Mouse (Mus musculus) midbrain, embryonic 15.5 days (tissue): Measurements from ENCODE around the gene Arhgap10. TPM values are rescaled to one million over a fixed set of nuclear protein-coding genes. Genes with fewer than 3 reads are reported as not detected.

Source experiments
- ATAC-seq: fragments of 200-750 bp; cut with Nextera tagmentation; replicated peaks from 2 replicates; pipeline ENCODE4 v1.8.0; 2017; ENCODE audit warnings: moderate TSS enrichment
- H3K27ac ChIP-seq: fragments of 300-500 bp; sonication (generic); 2 replicates; pipeline ENCODE4 v1.5.1; 2015; ENCODE audit warnings: mild to moderate bottlenecking, inconsistent platforms
- H3K27me3 ChIP-seq: fragments of 300-500 bp; sonication (generic); replicated peaks from 2 replicates; pipeline ENCODE4 v1.6.1; 2015; ENCODE audit warnings: inconsistent platforms
- H3K36me3 ChIP-seq: fragments of 300-500 bp; sonication (generic); replicated peaks from 2 replicates; pipeline ENCODE4 v1.6.1; 2015; ENCODE audit warnings: inconsistent platforms
- H3K4me1 ChIP-seq: fragments of 300-500 bp; sonication (generic); 2 replicates; pipeline ENCODE4 v1.6.1; 2015; ENCODE audit warnings: inconsistent platforms
- H3K4me2 ChIP-seq: fragments of 300-500 bp; sonication (generic); 2 replicates; pipeline ENCODE4 v1.6.1; 2015; ENCODE audit warnings: inconsistent platforms, mild to moderate bottlenecking, moderate library complexity
- H3K4me3 ChIP-seq: fragments of 300-500 bp; sonication (generic); 2 replicates; pipeline ENCODE4 v1.5.1; 2015; ENCODE audit warnings: mild to moderate bottlenecking, inconsistent platforms
- H3K9ac ChIP-seq: fragments of 300-500 bp; sonication (generic); 2 replicates; pipeline ENCODE4 v1.6.1; 2015; ENCODE audit warnings: mild to moderate bottlenecking, inconsistent platforms
- H3K9me3 ChIP-seq: fragments of 300-500 bp; sonication (generic); 2 replicates; pipeline ENCODE4 v1.6.1; 2016; ENCODE audit warnings: inconsistent platforms
- WGBS: fragments of 180-500 bp; shearing (Covaris S2); methylation state at CpG from one replicate; pipeline ENCODE4 v1.1.7; 2015; ENCODE audit warnings: mixed read lengths; 5-methylcytosine and 5-hydroxymethylcytosine counted together
- polyA plus RNA-seq: library from polyadenylated mRNA; unstranded; fragments of >200 nt; fragmentation: Nextera tagmentation; extraction: Ambion mirVana; gene quantifications from 2 replicates; pipeline ENCODE4 v1.2.1, GENCODE M21; 2015

The Arhgap10 gene
- polyA plus RNA-seq, 1 experiment from 2014 or later = 3.3 TPM

DNA sequence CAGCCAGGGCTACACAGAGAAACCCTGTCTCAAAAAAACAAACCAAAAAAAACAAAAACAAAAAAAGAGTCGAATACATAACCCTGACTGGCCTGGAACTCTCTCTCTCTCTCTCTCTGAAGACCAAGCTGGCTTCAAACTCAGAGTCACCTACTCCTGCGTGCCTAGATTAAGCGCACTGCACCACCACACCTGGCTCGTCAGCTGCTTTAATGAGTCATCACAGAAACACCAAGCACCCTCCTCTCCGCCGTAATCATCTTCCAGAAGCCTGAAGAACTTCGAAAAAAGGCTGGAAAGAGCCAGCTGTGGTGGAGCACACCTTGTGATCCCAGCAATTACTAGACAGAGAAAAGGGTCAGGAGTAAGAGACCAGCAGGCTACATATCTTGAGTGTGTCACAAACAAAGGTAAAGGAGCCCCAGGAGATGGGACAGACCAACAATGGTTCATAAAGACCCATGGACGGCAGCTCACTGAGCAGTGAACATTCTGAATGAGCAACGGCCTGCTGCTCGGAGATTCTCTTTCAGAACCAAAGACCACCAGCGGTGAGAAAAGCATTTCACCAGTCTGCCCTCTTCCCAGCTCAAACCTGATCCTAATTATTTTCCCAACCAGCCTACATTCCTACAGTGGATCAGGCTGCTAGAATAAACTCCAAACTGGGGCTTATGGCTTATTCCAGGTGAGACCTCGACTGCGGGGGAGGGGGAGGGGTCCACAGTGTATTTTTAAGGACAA lies 5.8 kb downstream of the Arhgap10 start:
- H3K27me3 ChIP-seq = peaks cover 9% of the 10 kb centered on the region; the same call in 1 of the 2 replicates
- no peak overlapping the region for H3K4me2 ChIP-seq
- H3K4me3 ChIP-seq = no peak overlapping the region
- no peaks in the 10 kb centered on the region for H3K9me3 ChIP-seq
- 26% methylated on average over 13 of the region's 13 CpGs for WGBS
- peaks cover 4% of the 10 kb centered on the region for H3K4me1 ChIP-seq
- no peak overlapping the region for H3K27ac ChIP-seq
- no peak overlapping the region for H3K9ac ChIP-seq
- peak; percentile 34; the same call in 1 of the 2 replicates for ATAC-seq
- H3K36me3 ChIP-seq = no peaks in the 10 kb centered on the region

DNA sequence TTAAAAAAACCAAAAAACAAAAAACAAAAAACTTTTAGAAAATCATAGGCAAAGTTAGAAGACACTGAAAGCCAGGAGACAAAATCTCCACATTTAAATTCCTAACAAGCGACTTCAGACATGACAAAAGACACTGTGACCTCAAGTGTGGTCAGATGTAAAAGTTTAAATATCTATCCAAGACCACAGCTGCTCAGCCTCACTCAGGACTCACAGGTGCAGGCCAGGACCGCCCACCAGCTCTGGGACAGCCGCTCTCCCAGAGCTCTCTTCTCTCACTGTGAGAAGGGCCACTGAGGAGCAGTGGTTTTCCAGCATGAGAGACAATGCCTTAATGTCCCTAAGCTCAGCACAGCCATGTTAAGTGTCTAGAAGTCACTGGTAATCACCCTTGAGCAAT lies 7.3 kb downstream of the Arhgap10 start:
- Histone ChIP-seq H3K9me3 (no peaks in the 10 kb centered on the region), H3K27me3 (no peaks in the 10 kb centered on the region), H3K27ac (no peak overlapping the region), H3K4me2 (no peak overlapping the region), H3K4me1 (no peaks in the 10 kb centered on the region), H3K9ac (no peak overlapping the region), H3K36me3 (no peaks in the 10 kb centered on the region), H3K4me3 (no peak overlapping the region)
- no peak for ATAC-seq
- WGBS = 85% methylated on average over 3 of the region's 3 CpGs

DNA sequence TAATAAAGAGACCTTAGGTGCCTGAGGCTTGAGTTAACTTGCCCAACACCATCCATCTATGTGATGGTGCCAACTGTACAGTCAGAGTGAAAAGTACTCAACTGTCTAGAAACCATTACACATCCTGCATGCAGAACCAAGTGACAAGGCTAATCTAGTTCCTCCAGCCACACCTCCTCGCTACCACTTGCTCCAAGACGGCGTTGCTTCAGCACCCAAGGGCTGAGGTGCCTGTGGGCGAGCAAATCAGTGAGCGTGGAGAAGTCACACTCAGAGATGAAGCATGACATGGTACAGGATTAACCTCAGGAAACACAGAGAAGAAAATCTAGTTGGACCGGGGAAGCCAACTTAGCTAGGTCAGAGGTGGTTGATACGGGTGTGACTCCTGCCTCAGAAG lies 8.7 kb downstream of the Arhgap10 start:
- Histone ChIP-seq H3K27me3 (no peaks in the 10 kb centered on the region), H3K9me3 (no peaks in the 10 kb centered on the region), H3K27ac (no peak overlapping the region), H3K4me3 (no peak overlapping the region), H3K9ac (no peak overlapping the region), H3K4me1 (no peaks in the 10 kb centered on the region), H3K36me3 (no peaks in the 10 kb centered on the region), H3K4me2 (no peak overlapping the region)
- WGBS = 89% methylated on average over 7 of the region's 7 CpGs
- no peak for ATAC-seq

DNA sequence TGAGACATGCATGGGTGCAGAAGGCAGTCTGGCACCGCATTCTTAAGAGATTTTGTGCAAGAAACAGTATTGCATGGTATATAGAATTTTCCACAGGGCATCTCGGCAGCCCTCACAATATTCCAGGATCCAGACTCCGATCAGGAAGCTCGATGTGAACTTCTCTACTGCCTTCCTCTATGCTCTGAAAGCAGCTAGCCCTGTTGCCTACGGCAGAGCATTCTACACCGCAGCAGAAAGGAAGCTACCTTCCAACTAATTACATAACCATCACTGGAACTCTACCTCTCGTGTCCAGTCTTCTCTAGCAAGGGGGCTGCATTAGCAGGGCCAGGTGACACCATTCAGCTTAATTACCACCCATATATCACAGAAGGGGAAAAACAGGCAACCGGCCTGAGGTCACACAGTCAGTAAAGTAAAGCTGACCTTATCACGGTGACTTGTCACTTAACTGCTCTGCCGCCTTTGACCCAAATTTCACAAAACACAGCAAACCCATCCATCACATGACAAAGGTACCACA lies 10.2 kb downstream of the Arhgap10 start:
- no peaks in the 10 kb centered on the region for H3K9me3 ChIP-seq
- H3K27me3 ChIP-seq = no peaks in the 10 kb centered on the region
- H3K4me1 ChIP-seq = no peaks in the 10 kb centered on the region
- ATAC-seq = no peak
- no peak overlapping the region for H3K4me3 ChIP-seq
- WGBS = 87% methylated on average over 10 of the region's 10 CpGs
- H3K27ac ChIP-seq = no peak overlapping the region
- no peaks in the 10 kb centered on the region for H3K36me3 ChIP-seq
- H3K4me2 ChIP-seq = no peak overlapping the region
- no peak overlapping the region for H3K9ac ChIP-seq

DNA sequence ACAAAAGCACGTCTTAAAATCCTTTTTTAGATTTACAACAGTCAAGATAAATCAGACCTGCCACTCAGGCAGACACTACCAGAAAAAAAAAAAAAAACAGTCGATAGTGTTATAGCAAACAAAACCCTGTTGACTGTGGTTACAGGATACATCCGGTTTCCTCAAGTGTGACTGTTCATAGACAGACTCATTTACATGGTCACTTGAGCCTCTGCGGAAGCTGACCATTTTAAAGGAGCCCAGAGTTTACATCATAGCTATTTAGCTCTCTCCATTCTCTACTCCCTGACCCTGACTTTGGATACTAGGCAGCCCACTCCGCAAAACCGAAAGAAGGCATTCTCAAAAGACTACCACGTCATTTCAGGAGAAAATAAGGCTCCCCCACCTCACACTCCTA lies 11.2 kb downstream of the Arhgap10 start:
- Histone ChIP-seq H3K9me3 (no peaks in the 10 kb centered on the region), H3K4me1 (no peaks in the 10 kb centered on the region), H3K27me3 (no peaks in the 10 kb centered on the region), H3K4me3 (no peak overlapping the region), H3K27ac (no peak overlapping the region), H3K9ac (no peak overlapping the region), H3K36me3 (no peaks in the 10 kb centered on the region), H3K4me2 (no peak overlapping the region)
- no peak for ATAC-seq
- 88% methylated on average over 7 of the region's 7 CpGs for WGBS

DNA sequence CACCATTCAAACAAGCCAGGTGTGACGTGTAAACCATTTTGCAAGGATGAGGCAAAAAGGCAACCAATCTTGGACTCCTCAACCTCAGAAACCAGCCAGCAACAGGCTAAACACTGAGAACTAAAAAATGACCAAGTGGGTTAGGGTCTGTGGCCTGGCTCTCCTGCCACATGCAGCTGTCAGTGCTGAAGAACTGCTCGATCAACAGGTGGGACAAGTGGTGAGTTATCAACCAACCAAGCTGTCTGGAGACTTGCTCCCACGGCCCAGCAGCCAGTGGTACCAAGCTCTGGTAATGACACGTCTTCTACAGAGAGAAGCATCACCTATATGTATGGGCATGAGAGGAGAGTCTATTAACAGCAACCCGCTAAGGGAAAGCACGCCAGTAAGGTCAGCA lies 15.2 kb downstream of the Arhgap10 start:
- H3K9me3 ChIP-seq = no peaks in the 10 kb centered on the region
- H3K4me1 ChIP-seq = no peaks in the 10 kb centered on the region
- H3K9ac ChIP-seq = no peak overlapping the region
- H3K36me3 ChIP-seq = no peaks in the 10 kb centered on the region
- H3K27ac ChIP-seq = no peak overlapping the region
- H3K4me3 ChIP-seq = no peak overlapping the region
- 95% methylated on average over 6 of the region's 6 CpGs for WGBS
- H3K4me2 ChIP-seq = no peak overlapping the region
- ATAC-seq = no peak
- no peaks in the 10 kb centered on the region for H3K27me3 ChIP-seq

DNA sequence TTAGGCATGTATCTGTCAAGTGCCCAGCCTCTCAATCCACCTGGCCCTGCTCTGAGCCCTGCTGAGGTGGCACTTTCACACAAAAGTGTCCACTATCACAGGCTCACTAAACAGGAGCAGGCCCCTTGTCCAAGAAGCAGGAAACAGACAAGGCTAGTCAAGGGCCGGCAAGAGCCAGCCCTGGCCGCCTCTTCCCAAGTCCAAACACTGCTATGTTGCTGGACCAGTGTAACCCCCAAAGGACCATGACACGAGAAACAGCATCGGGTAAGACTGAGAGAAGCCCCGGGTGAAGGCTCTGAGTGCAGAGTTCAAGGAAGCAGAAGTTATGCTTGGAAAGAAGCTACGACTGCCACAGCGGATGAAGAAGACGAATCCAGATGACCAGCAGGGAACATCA lies 16.6 kb downstream of the Arhgap10 start:
- H3K9me3 ChIP-seq = no peaks in the 10 kb centered on the region
- H3K4me1 ChIP-seq = no peaks in the 10 kb centered on the region
- 91% methylated on average over 8 of the region's 8 CpGs for WGBS
- H3K4me3 ChIP-seq = no peak overlapping the region
- H3K4me2 ChIP-seq = no peak overlapping the region
- no peaks in the 10 kb centered on the region for H3K36me3 ChIP-seq
- ATAC-seq = no peak
- H3K27me3 ChIP-seq = no peaks in the 10 kb centered on the region
- no peak overlapping the region for H3K27ac ChIP-seq
- no peak overlapping the region for H3K9ac ChIP-seq

DNA sequence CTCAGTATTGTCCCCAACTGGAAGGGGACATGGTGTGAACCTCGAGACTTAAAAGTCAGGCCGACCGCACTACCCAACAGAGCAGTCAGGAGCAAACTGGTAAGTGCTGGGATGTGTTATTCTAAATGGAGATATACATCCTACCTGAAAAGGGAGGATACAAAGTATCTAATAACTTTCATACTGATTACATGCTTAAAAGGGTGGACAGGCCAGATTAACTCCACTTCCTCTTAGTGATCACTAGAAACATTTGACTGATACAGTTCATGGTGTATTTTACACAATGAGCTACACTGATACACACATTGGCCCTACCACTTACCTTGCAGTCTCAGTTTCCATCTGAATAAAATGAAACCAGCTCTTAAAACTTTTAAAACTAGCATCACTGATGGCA lies 17.5 kb downstream of the Arhgap10 start:
- H3K9me3 ChIP-seq = no peaks in the 10 kb centered on the region
- H3K4me3 ChIP-seq = no peak overlapping the region
- H3K27ac ChIP-seq = no peak overlapping the region
- ATAC-seq = no peak
- no peaks in the 10 kb centered on the region for H3K27me3 ChIP-seq
- H3K4me2 ChIP-seq = no peak overlapping the region
- H3K4me1 ChIP-seq = no peaks in the 10 kb centered on the region
- 92% methylated on average over 3 of the region's 3 CpGs for WGBS
- H3K36me3 ChIP-seq = no peaks in the 10 kb centered on the region
- H3K9ac ChIP-seq = no peak overlapping the region

DNA sequence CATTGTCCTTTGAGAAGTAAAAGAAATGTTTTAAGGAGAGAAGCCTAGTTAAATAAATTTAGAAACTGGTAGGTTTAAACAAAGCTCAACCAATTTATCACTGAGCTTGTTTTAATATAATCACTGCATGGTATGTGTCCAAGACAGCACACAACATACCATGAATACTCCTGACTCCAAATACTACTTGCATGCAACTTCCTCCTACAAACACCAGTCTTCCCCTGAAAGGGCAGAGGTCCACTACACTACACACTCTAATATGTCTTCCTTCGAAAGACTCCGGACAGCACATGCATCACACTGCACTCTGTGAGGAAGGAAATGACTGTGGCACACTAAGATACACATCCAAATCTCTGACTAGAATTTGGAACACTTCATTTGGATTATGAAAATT lies 20.3 kb downstream of the Arhgap10 start:
- Histone ChIP-seq H3K36me3 (no peaks in the 10 kb centered on the region), H3K9me3 (no peaks in the 10 kb centered on the region), H3K4me1 (no peaks in the 10 kb centered on the region), H3K9ac (no peak overlapping the region), H3K4me2 (no peak overlapping the region), H3K27me3 (no peaks in the 10 kb centered on the region), H3K27ac (no peak overlapping the region), H3K4me3 (no peak overlapping the region)
- 87% methylated on average over 2 of the region's 2 CpGs for WGBS
- ATAC-seq = no peak

DNA sequence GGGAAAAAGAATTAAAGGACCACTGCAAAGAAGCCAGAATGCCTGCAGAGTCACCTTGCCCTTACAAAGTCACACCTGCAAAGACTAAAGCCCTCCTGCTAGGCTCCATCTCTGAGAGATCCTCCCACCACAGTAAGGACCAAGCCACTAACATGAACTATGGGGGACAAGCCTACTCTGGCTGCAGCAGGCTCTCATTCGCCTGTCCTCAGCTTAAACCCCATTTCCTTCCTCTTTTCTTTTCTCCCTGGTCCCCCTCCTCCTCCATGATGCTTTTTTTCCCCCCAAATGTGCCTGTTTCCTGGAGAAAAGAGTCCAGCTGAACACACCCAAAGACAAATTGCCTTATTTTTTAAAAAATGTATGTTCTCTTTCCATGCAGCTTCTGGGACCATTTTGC lies 21.5 kb downstream of the Arhgap10 start:
- no peaks in the 10 kb centered on the region for H3K4me1 ChIP-seq
- no peak for ATAC-seq
- no peak overlapping the region for H3K9ac ChIP-seq
- H3K9me3 ChIP-seq = no peaks in the 10 kb centered on the region
- no peak overlapping the region for H3K27ac ChIP-seq
- WGBS = 75% methylated on average over 1 of the region's 1 CpGs
- H3K4me3 ChIP-seq = no peak overlapping the region
- H3K27me3 ChIP-seq = no peaks in the 10 kb centered on the region
- H3K4me2 ChIP-seq = no peak overlapping the region
- H3K36me3 ChIP-seq = no peaks in the 10 kb centered on the region

DNA sequence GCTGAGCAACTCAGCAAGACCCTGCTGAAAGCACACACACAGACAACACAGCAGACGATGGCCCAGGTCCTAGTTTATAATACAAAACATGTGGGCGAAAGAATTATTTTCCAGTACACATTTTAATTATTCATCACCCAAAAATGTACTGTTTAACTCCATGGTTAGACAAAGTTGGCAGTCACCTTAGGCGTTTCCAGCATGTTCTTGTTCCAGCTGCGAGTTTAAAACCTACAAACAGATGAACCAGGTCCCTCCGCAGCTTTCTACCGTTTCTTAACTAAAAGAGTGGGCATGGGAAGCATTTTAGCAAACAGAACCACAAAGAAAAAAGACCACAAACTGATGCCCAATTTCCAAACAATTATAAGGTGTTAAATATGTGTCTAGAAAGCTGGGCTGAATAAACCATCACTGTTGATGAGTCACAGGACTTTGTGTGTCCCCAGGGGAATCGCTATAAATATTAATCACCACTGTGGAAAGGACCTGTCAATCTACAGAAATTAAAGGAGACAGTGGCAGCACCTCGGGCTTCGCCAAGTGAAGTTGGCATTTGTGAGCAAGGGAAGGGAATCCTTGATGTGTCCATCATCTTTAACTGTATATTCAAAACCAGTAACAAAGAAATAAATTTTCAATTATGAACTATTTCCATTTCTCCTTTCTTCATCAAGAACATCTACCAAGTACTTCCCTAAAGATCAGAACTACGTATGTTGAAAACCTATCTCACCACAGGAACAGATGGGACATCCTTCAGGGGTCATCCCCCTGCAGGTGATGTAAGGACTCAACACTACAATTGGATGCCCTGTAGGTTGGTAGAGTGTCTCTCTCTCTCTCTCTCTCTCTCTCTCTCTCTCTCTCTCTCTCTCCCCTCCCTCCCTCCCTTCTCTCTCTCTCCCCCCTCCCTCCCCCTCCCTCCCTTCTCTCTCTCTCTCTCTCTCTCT lies 23.1 kb downstream of the Arhgap10 start:
- Histone ChIP-seq H3K27ac (no peak overlapping the region), H3K9me3 (no peaks in the 10 kb centered on the region), H3K4me1 (no peaks in the 10 kb centered on the region), H3K4me3 (no peak overlapping the region), H3K36me3 (no peaks in the 10 kb centered on the region), H3K4me2 (no peak overlapping the region), H3K9ac (no peak overlapping the region), H3K27me3 (no peaks in the 10 kb centered on the region)
- ATAC-seq = peak; percentile 71; the same call in 1 of the 2 replicates
- WGBS = 73% methylated on average over 10 of the region's 10 CpGs

DNA sequence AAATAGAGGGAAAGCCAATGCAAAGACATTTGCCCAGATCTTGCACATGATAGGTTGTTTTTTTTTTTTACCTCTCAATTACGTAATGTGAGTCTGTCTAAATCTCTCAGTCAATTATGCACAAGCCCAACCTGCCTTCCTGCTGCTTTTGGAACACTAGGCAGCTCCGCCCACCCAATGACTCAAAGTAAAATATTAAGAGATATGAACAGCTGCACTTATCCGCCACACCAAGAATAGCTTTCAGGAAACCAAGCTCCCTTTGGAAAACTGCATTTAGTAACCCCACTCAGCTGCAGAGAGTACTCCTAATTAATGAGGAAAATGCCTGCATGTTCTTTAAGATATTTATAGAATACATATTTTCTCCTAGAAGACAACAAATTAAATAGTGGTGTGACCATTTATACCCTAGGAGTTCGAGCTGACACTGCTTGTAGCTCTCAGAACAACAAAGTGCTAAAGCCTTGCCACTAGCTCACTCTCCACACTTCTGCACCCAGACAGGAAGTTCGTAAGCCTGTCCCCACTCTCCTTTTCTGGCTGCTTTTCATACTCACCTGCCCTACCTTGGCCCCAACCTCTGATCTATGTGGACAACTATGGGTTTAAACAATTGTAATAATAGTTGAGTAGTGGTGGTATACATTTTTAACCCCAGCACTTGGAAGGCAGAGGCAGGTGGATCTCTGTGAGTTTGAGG lies 25.2 kb downstream of the Arhgap10 start:
- H3K36me3 ChIP-seq = no peaks in the 10 kb centered on the region
- no peaks in the 10 kb centered on the region for H3K4me1 ChIP-seq
- H3K9ac ChIP-seq = no peak overlapping the region
- no peaks in the 10 kb centered on the region for H3K27me3 ChIP-seq
- H3K4me3 ChIP-seq = no peak overlapping the region
- no peak overlapping the region for H3K4me2 ChIP-seq
- no peaks in the 10 kb centered on the region for H3K9me3 ChIP-seq
- WGBS = 86% methylated on average over 5 of the region's 5 CpGs
- ATAC-seq = no peak
- H3K27ac ChIP-seq = no peak overlapping the region
